Mouse (Mus musculus) small intestine, adult 2 months (tissue): ENCODE measurements at regions not wholly inside any gene's neighbourhood (a gene's known extent, or its start where the extent isn't known, plus 50 kb on each side); places are given as distances from the start of the nearest gene placed in this dataset.

Experiments
- H3K27ac ChIP-seq: fragments of 200-500 bp; 2 replicates; pipeline ENCODE4 v1.5.1; 2012; ENCODE audit warnings: low read depth, low read length, control low read depth, inconsistent platforms; ENCODE audit not compliant: insufficient read depth
- H3K27me3 ChIP-seq: fragments of 200-500 bp; 2 replicates; pipeline ENCODE4 v1.6.1; 2012; ENCODE audit warnings: mild to moderate bottlenecking, moderate library complexity, low read length, inconsistent platforms; ENCODE audit not compliant: control insufficient read depth, insufficient read depth
- H3K36me3 ChIP-seq: fragments of 200-500 bp; 2 replicates; pipeline ENCODE4 v1.6.1; 2012; ENCODE audit warnings: mild to moderate bottlenecking, low read length, control low read depth, inconsistent platforms; ENCODE audit not compliant: control insufficient read depth, insufficient read depth
- H3K4me1 ChIP-seq: fragments of 200-500 bp; 2 replicates; pipeline ENCODE4 v1.6.1; 2012; ENCODE audit warnings: low read length, inconsistent platforms, mixed read lengths; ENCODE audit not compliant: control insufficient read depth, insufficient read depth, insufficient read length
- H3K4me3 ChIP-seq: fragments of 200-500 bp; 2 replicates; pipeline ENCODE4 v1.5.1; 2012; ENCODE audit warnings: low read depth, mild to moderate bottlenecking, control low read depth, inconsistent platforms, low read length, moderate library complexity
- CTCF ChIP-seq: fragments of 200-500 bp; IDR thresholded peaks from 2 replicates; pipeline ENCODE4 v1.5.1; 2012; ENCODE audit warnings: low read depth, mild to moderate bottlenecking, control low read depth, inconsistent platforms, low read length, moderate library complexity, mixed read lengths; ENCODE audit not compliant: insufficient replicate concordance, insufficient read length; ENCODE audit errors: extremely low read depth
- POLR2A ChIP-seq: fragments of 200-500 bp; IDR thresholded peaks from 2 replicates; pipeline ENCODE4 v1.6.1; 2012; ENCODE audit warnings: low read depth, mild to moderate bottlenecking, control low read depth, inconsistent platforms, low read length, moderate library complexity
- WGBS: fragments of 180-500 bp; shearing (Covaris S2); methylation state at CpG from one replicate; pipeline ENCODE4 v1.1.7; 2018; 5-methylcytosine and 5-hydroxymethylcytosine counted together

GRCm38 (mm10) chr13:42538046-42538445 lies 142.4 kb upstream of the Phactr1 start:
- Histone ChIP-seq H3K27ac (no peak overlapping the region), H3K36me3 (no peaks in the 10 kb centered on the region), H3K4me1 (no peaks in the 10 kb centered on the region), H3K27me3 (no peaks in the 10 kb centered on the region), H3K4me3 (no peak overlapping the region)
- no peak for TF ChIP-seq CTCF
- TF ChIP-seq POLR2A = no peak
- WGBS = 74% methylated on average over 2 of the region's 2 CpGs

GRCm38 (mm10) chr13:42544536-42545094 lies 135.8 kb upstream of the Phactr1 start:
- Histone ChIP-seq H3K27me3 (no peaks in the 10 kb centered on the region), H3K4me3 (no peak overlapping the region), H3K27ac (no peak overlapping the region), H3K4me1 (no peaks in the 10 kb centered on the region), H3K36me3 (no peaks in the 10 kb centered on the region)
- WGBS = 74% methylated on average over 4 of the region's 4 CpGs
- TF ChIP-seq POLR2A (no peak), CTCF (no peak)

GRCm38 (mm10) chr13:42546389-42546788 lies 134.0 kb upstream of the Phactr1 start:
- Histone ChIP-seq H3K27ac (no peak overlapping the region), H3K4me1 (no peaks in the 10 kb centered on the region), H3K36me3 (no peaks in the 10 kb centered on the region), H3K27me3 (no peaks in the 10 kb centered on the region), H3K4me3 (no peak overlapping the region)
- TF ChIP-seq CTCF (no peak), POLR2A (no peak)
- WGBS = 35% methylated on average over 4 of the region's 4 CpGs

GRCm38 (mm10) chr13:42546851-42547250 lies 133.6 kb upstream of the Phactr1 start:
- Histone ChIP-seq H3K4me1 (no peaks in the 10 kb centered on the region), H3K4me3 (no peak overlapping the region), H3K36me3 (no peaks in the 10 kb centered on the region), H3K27ac (no peak overlapping the region), H3K27me3 (no peaks in the 10 kb centered on the region)
- TF ChIP-seq POLR2A = no peak
- TF ChIP-seq CTCF = no peak
- 55% methylated on average over 10 of the region's 10 CpGs for WGBS

GRCm38 (mm10) chr13:42549021-42549559 lies 131.3 kb upstream of the Phactr1 start:
- H3K4me3 ChIP-seq = no peak overlapping the region
- 79% methylated on average over 5 of the region's 5 CpGs for WGBS
- no peaks in the 10 kb centered on the region for H3K36me3 ChIP-seq
- TF ChIP-seq CTCF (no peak), POLR2A (no peak)
- no peak overlapping the region for H3K27ac ChIP-seq
- no peaks in the 10 kb centered on the region for H3K27me3 ChIP-seq
- no peaks in the 10 kb centered on the region for H3K4me1 ChIP-seq

- 85% methylated on average over 4 of the region's 4 CpGs for WGBS
- Histone ChIP-seq H3K27me3 (no peaks in the 10 kb centered on the region), H3K36me3 (no peaks in the 10 kb centered on the region), H3K27ac (no peak overlapping the region), H3K4me1 (no peaks in the 10 kb centered on the region), H3K4me3 (no peak overlapping the region)
- no peak for TF ChIP-seq POLR2A
- TF ChIP-seq CTCF = no peak
These were observed 125.5 kb upstream of the Phactr1 start for GRCm38 (mm10) chr13:42554961-42555360.

GRCm38 (mm10) chr13:42558526-42558925 lies 121.9 kb upstream of the Phactr1 start:
- Histone ChIP-seq H3K4me1 (no peaks in the 10 kb centered on the region), H3K4me3 (no peak overlapping the region), H3K27ac (no peak overlapping the region), H3K36me3 (no peaks in the 10 kb centered on the region), H3K27me3 (no peaks in the 10 kb centered on the region)
- 88% methylated on average over 3 of the region's 3 CpGs for WGBS
- TF ChIP-seq CTCF (no peak), POLR2A (no peak)

- Histone ChIP-seq H3K4me3 (no peak overlapping the region), H3K4me1 (no peaks in the 10 kb centered on the region), H3K36me3 (no peaks in the 10 kb centered on the region), H3K27ac (no peak overlapping the region), H3K27me3 (no peaks in the 10 kb centered on the region)
- WGBS = 83% methylated on average over 2 of the region's 2 CpGs
- no peak for TF ChIP-seq CTCF
These were observed 119.0 kb upstream of the Phactr1 start for GRCm38 (mm10) chr13:42561446-42561845.
